Mouse (Mus musculus) liver, embryonic 12.5 days (tissue): ENCODE measurements at regions not wholly inside any gene's neighbourhood (a gene's known extent, or its start where the extent isn't known, plus 50 kb on each side); places are given as distances from the start of the nearest gene placed in this dataset.

Source experiments
- ATAC-seq: fragments of 200-750 bp; cut with Nextera tagmentation; 2 replicates; pipeline ENCODE4 v1.8.0; 2017; ENCODE audit warnings: moderate number of reproducible peaks, mild to moderate bottlenecking, moderate library complexity
- H3K27ac ChIP-seq: fragments of 300-500 bp; sonication (generic); 2 replicates; pipeline ENCODE4 v1.5.1; 2016; ENCODE audit warnings: mild to moderate bottlenecking
- H3K27me3 ChIP-seq: fragments of 300-500 bp; sonication (generic); replicated peaks from 2 replicates; pipeline ENCODE4 v1.6.1; 2016; ENCODE audit warnings: mild to moderate bottlenecking, moderate library complexity
- H3K36me3 ChIP-seq: fragments of 300-500 bp; sonication (generic); 2 replicates; pipeline ENCODE4 v1.6.1; 2016; ENCODE audit warnings: mild to moderate bottlenecking, moderate library complexity
- H3K4me1 ChIP-seq: fragments of 300-500 bp; sonication (generic); 2 replicates; pipeline ENCODE4 v1.6.1; 2016
- H3K4me2 ChIP-seq: fragments of 300-500 bp; sonication (generic); 2 replicates; pipeline ENCODE4 v1.6.1; 2016; ENCODE audit warnings: mild to moderate bottlenecking, moderate library complexity
- H3K4me3 ChIP-seq: fragments of 300-500 bp; sonication (generic); 2 replicates; pipeline ENCODE4 v1.5.1; 2016; ENCODE audit warnings: mild to moderate bottlenecking, moderate library complexity
- H3K9ac ChIP-seq: fragments of 300-500 bp; sonication (generic); 2 replicates; pipeline ENCODE4 v1.6.1; 2016; ENCODE audit warnings: mild to moderate bottlenecking, moderate library complexity
- H3K9me3 ChIP-seq: fragments of 300-500 bp; sonication (generic); replicated peaks from 2 replicates; pipeline ENCODE4 v1.6.1; 2016; ENCODE audit warnings: mild to moderate bottlenecking, moderate library complexity
- WGBS: fragments of 180-500 bp; shearing (Covaris S2); methylation state at CpG from one replicate; pipeline ENCODE4 v1.1.7; 2016; ENCODE audit not compliant: insufficient replicate concordance; 5-methylcytosine and 5-hydroxymethylcytosine counted together

- H3K36me3 ChIP-seq: no peaks in the 10 kb centered on the region
Observed at GRCm38 (mm10) chr4:12837097-12837426, 665.2 kb upstream of the Fam92a start.

DNA sequence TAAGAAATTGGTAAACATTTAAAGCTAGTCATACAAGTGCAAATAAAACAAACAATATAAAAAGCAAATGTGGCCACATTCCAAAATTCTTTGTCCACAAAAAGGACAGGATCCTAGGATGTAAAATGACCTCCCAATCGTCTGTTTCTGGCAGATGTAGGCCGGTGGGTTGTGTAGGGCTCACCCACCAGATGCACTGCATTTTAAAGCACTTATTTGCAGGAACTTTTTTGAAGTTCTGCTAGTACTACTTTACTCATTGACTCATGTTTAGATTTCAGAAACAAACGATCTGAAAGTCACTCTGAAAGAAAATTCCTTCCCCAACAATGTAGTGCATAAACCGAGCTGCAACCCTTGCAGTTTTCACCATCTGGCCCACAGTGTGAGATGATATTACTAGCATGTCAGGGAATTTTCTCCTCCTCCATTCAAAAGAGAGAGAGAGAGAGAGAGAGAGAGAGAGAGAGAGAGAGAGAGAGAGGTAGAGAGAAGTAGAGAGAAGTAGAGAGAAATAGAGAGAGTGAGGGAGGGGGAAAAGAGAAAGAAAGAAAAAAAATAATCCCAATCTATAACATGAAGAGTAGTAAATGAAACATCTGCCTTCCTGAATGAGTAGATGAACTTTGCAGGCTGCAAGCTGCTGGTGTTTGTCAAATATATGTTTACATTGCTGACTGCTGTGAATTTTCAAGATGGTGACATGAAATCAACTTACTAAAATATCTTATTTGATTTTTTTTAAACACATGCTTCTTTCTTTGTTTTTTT is 664.7 kb upstream of the Fam92a start:
- Histone ChIP-seq H3K9ac (no peak overlapping the region), H3K27me3 (no peaks in the 10 kb centered on the region), H3K36me3 (no peaks in the 10 kb centered on the region), H3K4me3 (no peak overlapping the region), H3K4me1 (no peaks in the 10 kb centered on the region), H3K4me2 (no peak overlapping the region), H3K9me3 (no peaks in the 10 kb centered on the region), H3K27ac (no peak overlapping the region)
- no peak for ATAC-seq
- WGBS: 44% methylated on average over 4 of the region's 4 CpGs

More at GRCm38 (mm10) chr4:12837097-12837426, 665.2 kb upstream of the Fam92a start:
- Histone ChIP-seq H3K4me3 (no peak overlapping the region), H3K4me2 (no peak overlapping the region), H3K9ac (no peak overlapping the region), H3K4me1 (no peaks in the 10 kb centered on the region), H3K27me3 (no peaks in the 10 kb centered on the region), H3K9me3 (no peaks in the 10 kb centered on the region), H3K27ac (no peak overlapping the region)
- no peak for ATAC-seq
- WGBS: 36% methylated on average over 1 of the region's 1 CpGs

DNA sequence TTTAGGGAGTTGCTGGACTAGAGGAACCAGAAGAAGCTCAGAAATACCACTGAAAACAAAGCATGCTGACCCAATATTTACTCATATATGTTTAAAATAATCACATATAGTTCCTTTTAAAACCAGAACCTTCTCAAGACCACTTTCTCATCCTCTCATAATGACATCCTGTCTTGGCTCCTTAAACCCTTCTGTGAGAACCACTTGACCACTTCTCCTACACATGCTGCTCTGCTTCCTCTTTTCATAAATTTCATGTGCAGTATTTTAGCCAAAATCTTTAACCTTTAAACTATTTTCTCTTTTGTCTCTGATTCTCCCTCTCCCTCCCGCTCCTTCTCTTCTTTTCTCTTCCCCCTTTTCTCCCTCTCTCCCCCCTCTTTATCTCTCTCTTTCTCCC is 654.6 kb upstream of the Fam92a start:
- Histone ChIP-seq H3K27ac (no peak overlapping the region), H3K27me3 (no peaks in the 10 kb centered on the region), H3K4me3 (no peak overlapping the region), H3K9me3 (no peaks in the 10 kb centered on the region), H3K4me1 (no peaks in the 10 kb centered on the region), H3K9ac (no peak overlapping the region), H3K36me3 (no peaks in the 10 kb centered on the region), H3K4me2 (no peak overlapping the region)
- no peak for ATAC-seq
- WGBS: 63% methylated on average over 1 of the region's 1 CpGs

DNA sequence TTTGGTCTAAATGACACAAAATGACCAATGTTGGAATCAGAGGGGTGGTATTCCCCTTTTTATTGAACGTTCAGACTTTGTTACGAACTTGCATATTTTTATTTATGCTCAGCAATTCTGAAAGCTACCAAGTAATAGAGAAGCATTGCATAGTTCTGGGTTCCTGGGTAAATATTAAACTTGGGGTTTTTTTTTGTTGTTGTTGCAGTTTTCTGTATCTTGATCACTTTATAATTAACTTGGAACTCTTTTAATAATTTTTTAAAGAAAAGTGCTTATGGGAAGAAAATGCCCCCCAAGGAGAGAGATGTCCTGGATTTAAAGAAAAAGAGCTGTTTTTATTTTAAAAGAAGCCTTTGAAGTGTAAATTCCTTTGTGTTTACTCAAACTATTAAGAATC is 642.4 kb upstream of the Fam92a start:
- 76% methylated on average over 2 of the region's 2 CpGs for WGBS

DNA sequence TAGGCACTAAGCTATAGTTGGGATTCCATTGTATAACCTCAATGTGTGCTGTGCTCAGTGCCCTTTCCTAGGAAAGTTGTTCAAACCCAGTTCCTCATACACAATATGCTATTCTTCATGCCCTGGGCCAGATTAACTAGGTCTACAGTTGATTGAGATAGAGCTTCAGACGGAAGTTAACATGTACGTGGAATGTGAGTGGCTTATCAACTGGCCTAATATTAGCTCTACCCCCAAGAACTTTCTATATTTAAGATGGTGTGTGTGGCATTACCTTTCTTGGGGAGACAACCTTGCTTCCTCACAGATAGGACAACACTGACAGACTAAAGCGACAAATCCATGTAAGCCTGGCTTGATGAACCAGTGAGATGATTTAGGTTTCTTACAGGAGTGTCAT is 629.4 kb upstream of the Fam92a start:
- Histone ChIP-seq H3K9me3 (no peaks in the 10 kb centered on the region), H3K27ac (no peak overlapping the region), H3K4me2 (no peak overlapping the region), H3K4me1 (no peaks in the 10 kb centered on the region), H3K27me3 (no peaks in the 10 kb centered on the region), H3K9ac (no peak overlapping the region), H3K4me3 (no peak overlapping the region), H3K36me3 (no peaks in the 10 kb centered on the region)
- ATAC-seq: no peak
- WGBS: 68% methylated on average over 3 of the region's 3 CpGs

More for the DNA sequence above, 642.4 kb upstream of the Fam92a start:
- Histone ChIP-seq H3K4me1 (no peaks in the 10 kb centered on the region), H3K9me3 (no peaks in the 10 kb centered on the region), H3K27me3 (no peaks in the 10 kb centered on the region), H3K36me3 (no peaks in the 10 kb centered on the region), H3K4me2 (no peak overlapping the region), H3K27ac (no peak overlapping the region), H3K4me3 (no peak overlapping the region), H3K9ac (no peak overlapping the region)
- no peak for ATAC-seq

DNA sequence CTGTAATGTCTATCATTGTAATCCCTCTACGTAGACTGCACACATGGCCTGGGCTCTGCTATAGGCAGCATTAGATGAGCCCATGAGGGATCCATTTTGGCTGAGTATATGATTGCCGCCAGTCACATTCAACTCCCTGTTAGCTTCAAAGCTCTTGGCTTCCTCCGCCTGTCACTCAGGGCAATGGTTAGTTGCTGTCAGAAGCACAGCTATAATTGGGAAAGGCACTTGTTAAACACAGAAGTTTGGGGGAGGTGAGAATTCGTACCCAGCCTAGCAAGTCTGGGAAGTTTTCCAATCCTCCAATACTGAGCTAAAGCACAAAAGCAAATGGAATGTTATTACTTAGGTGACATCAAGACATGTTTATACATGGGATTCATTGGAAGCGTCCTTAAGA is 627.7 kb upstream of the Fam92a start:
- Histone ChIP-seq H3K4me2 (no peak overlapping the region), H3K27ac (no peak overlapping the region), H3K27me3 (no peaks in the 10 kb centered on the region), H3K9ac (no peak overlapping the region), H3K9me3 (no peaks in the 10 kb centered on the region), H3K36me3 (no peaks in the 10 kb centered on the region), H3K4me1 (no peaks in the 10 kb centered on the region), H3K4me3 (no peak overlapping the region)
- no peak for ATAC-seq
- WGBS: 73% methylated on average over 5 of the region's 5 CpGs

GRCm38 (mm10) chr4:12792764-12793422 is 621.1 kb upstream of the Fam92a start:
- H3K4me2 ChIP-seq: no peak overlapping the region
- no peaks in the 10 kb centered on the region for H3K27me3 ChIP-seq
- 59% methylated on average over 11 of the region's 11 CpGs for WGBS
- H3K27ac ChIP-seq: no peak overlapping the region
- no peaks in the 10 kb centered on the region for H3K36me3 ChIP-seq
- peaks cover 4% of the 10 kb centered on the region; the same call in 1 of the 2 replicates for H3K4me1 ChIP-seq
- no peaks in the 10 kb centered on the region for H3K9me3 ChIP-seq
- no peak overlapping the region for H3K9ac ChIP-seq
- ATAC-seq: no peak
- H3K4me3 ChIP-seq: no peak overlapping the region

- H3K4me2 ChIP-seq: no peak overlapping the region
- no peak for ATAC-seq
- no peak overlapping the region for H3K4me3 ChIP-seq
- H3K27ac ChIP-seq: no peak overlapping the region
- H3K9ac ChIP-seq: no peak overlapping the region
- H3K4me1 ChIP-seq: peaks cover 4% of the 10 kb centered on the region; the same call in 1 of the 2 replicates
- no peaks in the 10 kb centered on the region for H3K36me3 ChIP-seq
- no peaks in the 10 kb centered on the region for H3K9me3 ChIP-seq
- H3K27me3 ChIP-seq: no peaks in the 10 kb centered on the region
- 77% methylated on average over 9 of the region's 9 CpGs for WGBS
Observed at GRCm38 (mm10) chr4:12791786-12792674, 620.2 kb upstream of the Fam92a start.

DNA sequence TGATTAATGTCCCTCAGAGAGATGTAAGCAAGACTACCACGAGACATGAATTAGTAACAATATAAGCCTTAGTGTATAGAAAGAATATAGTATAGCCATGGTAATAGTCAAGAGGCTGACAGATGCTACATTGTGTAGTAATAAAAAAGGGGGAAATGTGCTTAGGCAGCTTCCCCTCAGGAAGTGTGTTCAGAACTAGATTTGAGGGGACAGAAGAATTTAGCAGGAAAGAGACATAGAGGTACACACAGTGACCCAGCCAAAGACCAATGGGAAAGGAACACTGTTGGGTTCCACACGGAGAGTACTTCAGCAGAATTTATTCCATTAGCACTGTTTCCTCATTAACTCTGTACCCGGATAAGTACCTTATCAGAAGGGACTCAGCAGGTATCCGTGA is 614.0 kb upstream of the Fam92a start:
- no peaks in the 10 kb centered on the region for H3K36me3 ChIP-seq
- no peak overlapping the region for H3K9ac ChIP-seq
- no peak overlapping the region for H3K4me2 ChIP-seq
- WGBS: 43% methylated on average over 4 of the region's 4 CpGs
- no peaks in the 10 kb centered on the region for H3K27me3 ChIP-seq
- no peaks in the 10 kb centered on the region for H3K4me1 ChIP-seq
- H3K27ac ChIP-seq: no peak overlapping the region
- no peaks in the 10 kb centered on the region for H3K9me3 ChIP-seq
- no peak overlapping the region for H3K4me3 ChIP-seq
- no peak for ATAC-seq

GRCm38 (mm10) chr4:12784479-12784878 is 612.7 kb upstream of the Fam92a start:
- Histone ChIP-seq H3K4me2 (no peak overlapping the region), H3K4me1 (no peaks in the 10 kb centered on the region), H3K27me3 (no peaks in the 10 kb centered on the region), H3K27ac (no peak overlapping the region), H3K36me3 (no peaks in the 10 kb centered on the region), H3K4me3 (no peak overlapping the region), H3K9me3 (no peaks in the 10 kb centered on the region), H3K9ac (no peak overlapping the region)
- 63% methylated on average over 3 of the region's 3 CpGs for WGBS
- no peak for ATAC-seq

GRCm38 (mm10) chr4:12784068-12784467 is 612.3 kb upstream of the Fam92a start:
- no peaks in the 10 kb centered on the region for H3K27me3 ChIP-seq
- H3K4me1 ChIP-seq: no peaks in the 10 kb centered on the region
- WGBS: 75% methylated on average over 11 of the region's 11 CpGs
- no peak overlapping the region for H3K4me2 ChIP-seq
- no peaks in the 10 kb centered on the region for H3K36me3 ChIP-seq
- H3K27ac ChIP-seq: no peak overlapping the region
- no peaks in the 10 kb centered on the region for H3K9me3 ChIP-seq
- no peak overlapping the region for H3K4me3 ChIP-seq
- no peak for ATAC-seq
- H3K9ac ChIP-seq: no peak overlapping the region
